Mouse (Mus musculus) E14TG2a.4 (cell line): ENCODE measurements around the gene C4b.
"Not testable (repeated sequence)": the region's sequence is repeated elsewhere in the genome, so short reads cannot be mapped to it uniquely, and the experiment has no call there.

ENCODE experiments used
- CTCF ChIP-seq: conservative IDR thresholded peaks from 2 replicates; pipeline ENCODE4 v1.5.1; 2014; ENCODE audit warnings: low read length
- POU5F1 ChIP-seq: IDR thresholded peaks from 2 replicates; pipeline ENCODE4 v1.6.1; 2014; ENCODE audit warnings: low read length, borderline replicate concordance

DNA sequence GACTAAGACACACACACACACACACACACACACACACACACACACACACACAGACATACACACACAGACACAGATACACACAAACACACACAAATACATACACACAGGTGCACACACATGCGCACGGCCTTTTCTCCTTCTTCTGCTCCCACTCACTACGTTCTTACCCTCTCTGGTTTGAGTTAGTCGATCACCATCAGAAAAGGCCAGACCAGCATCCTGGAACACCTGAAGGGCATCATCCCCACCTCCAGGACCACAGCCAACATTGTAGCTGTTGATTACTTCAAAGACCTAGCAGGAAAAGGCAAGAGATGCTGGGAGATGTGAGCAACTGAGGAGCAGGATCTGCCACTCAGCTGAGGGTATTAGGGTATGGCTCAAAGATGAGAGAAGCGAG, 6.2 kb downstream of the C4b start:
- TF ChIP-seq POU5F1, CTCF: not testable (repeated sequence)
